ENCODE assay signal across 14 mouse cellular contexts in the genomic region with DNA sequence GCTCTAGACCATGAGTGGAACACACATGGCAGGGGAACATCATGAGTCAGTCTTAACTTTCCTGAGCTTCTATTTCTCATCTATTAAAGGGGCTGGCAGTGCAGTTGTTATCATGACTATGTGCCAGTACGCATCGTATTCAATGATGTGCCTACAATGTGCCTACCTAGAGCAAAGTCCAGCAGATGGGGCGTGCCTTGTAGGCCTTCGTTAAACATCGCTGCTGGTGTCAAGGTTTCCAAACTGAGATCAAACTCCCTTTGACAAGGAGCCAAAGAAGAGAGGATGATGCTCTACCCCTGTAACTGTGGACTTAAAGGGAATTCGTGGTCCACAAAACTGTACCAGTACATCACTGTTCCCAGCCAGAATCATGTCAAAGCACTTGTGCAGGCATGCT.
"Had no signal": no experiment of that assay in that cellular context is flagged by ENCODE, and none has a peak within 500 bp of the region (broad histone marks: within the 10 kb centered on the region; RNA-seq: fewer than 3 reads in every experiment).

No protein-coding gene starts in this region.

- H3K9ac ChIP-seq: intestine, embryonic 15.5 days; limb, embryonic 13.5 days; liver, embryonic 15.5 days had no signal

- H3K4me1 ChIP-seq: intestine, embryonic 15.5 days; limb, embryonic 10.5 days; limb, embryonic 13.5 days; liver, embryonic 15.5 days had no signal

- H3K4me2 ChIP-seq: intestine, embryonic 15.5 days; limb, embryonic 13.5 days; liver, embryonic 15.5 days; midbrain, embryonic 11.5 days had no signal

- H3K27me3 ChIP-seq: intestine, embryonic 15.5 days; liver, embryonic 15.5 days had no signal

- ATAC-seq: intestine, embryonic 15.5 days had no signal

- DNase-seq: layer of hippocampus, adult 9-11 months; liver; lung, adult 2 months; lung, postnatal 14 days; lung, postnatal 4 days; midbrain, embryonic 14.5 days; thymus, adult 18-20 months; thymus, postnatal 36 days had no signal

- H3K9me3 ChIP-seq: intestine, embryonic 15.5 days; limb, embryonic 10.5 days; limb, embryonic 13.5 days; liver, embryonic 15.5 days had no signal

- H3K27ac ChIP-seq: intestine, embryonic 15.5 days; layer of hippocampus, adult 2 months; limb, embryonic 10.5 days; limb, embryonic 13.5 days; liver, embryonic 15.5 days had no signal

- H3K4me3 ChIP-seq: intestine, embryonic 15.5 days; layer of hippocampus, adult 2 months; limb, embryonic 10.5 days; limb, embryonic 13.5 days; liver, embryonic 15.5 days had no signal

- H3K36me3 ChIP-seq: intestine, embryonic 15.5 days; limb, embryonic 10.5 days; limb, embryonic 13.5 days; liver, embryonic 15.5 days had no signal
